Mouse (Mus musculus) kidney, adult 2 months (tissue): ENCODE data around the gene Otud5. TPM values are rescaled to one million over a fixed set of nuclear protein-coding genes. Genes with fewer than 3 reads are reported as not detected.
"Not testable (repeated sequence)": the region's sequence is repeated elsewhere in the genome, so short reads cannot be mapped to it uniquely, and the experiment has no call there.

Source experiments
- DNase-seq: peaks from one replicate; pipeline ENCODE4 v3.0.0; 2021
- H3K27ac ChIP-seq: fragments of 200-500 bp; 2 replicates; pipeline ENCODE4 v1.5.1; 2012; ENCODE audit warnings: low read depth, low read length, control low read depth, inconsistent platforms; ENCODE audit not compliant: insufficient read depth
- H3K27me3 ChIP-seq: fragments of 200-500 bp; replicated peaks from 2 replicates; pipeline ENCODE4 v1.6.1; 2012; ENCODE audit warnings: mild to moderate bottlenecking, moderate library complexity, low read length, inconsistent platforms; ENCODE audit not compliant: control insufficient read depth, insufficient read depth
- H3K36me3 ChIP-seq: fragments of 200-500 bp; 2 replicates; pipeline ENCODE4 v1.6.1; 2012; ENCODE audit warnings: mild to moderate bottlenecking, moderate library complexity, low read length, inconsistent platforms; ENCODE audit not compliant: control insufficient read depth, insufficient read depth
- H3K4me1 ChIP-seq: fragments of 200-500 bp; 2 replicates; pipeline ENCODE4 v1.6.1; 2011; ENCODE audit warnings: low read length; ENCODE audit not compliant: control insufficient read depth, insufficient read depth
- H3K4me3 ChIP-seq: fragments of 200-500 bp; 2 replicates; pipeline ENCODE4 v1.5.1; 2011; ENCODE audit warnings: mild to moderate bottlenecking, low read depth, low read length, control low read depth; ENCODE audit not compliant: insufficient read depth
- CTCF ChIP-seq: fragments of 200-500 bp; conservative IDR thresholded peaks from 2 replicates; pipeline ENCODE4 v1.5.1; 2011; ENCODE audit warnings: low read depth, mild to moderate bottlenecking, control low read depth, low read length, moderate library complexity, mixed read lengths; ENCODE audit not compliant: insufficient read depth, insufficient read length
- POLR2A ChIP-seq: fragments of 200-500 bp; IDR thresholded peaks from one replicate; pipeline ENCODE4 v1.6.1; 2011; ENCODE audit warnings: low read depth, low read length, control low read depth
- WGBS: fragments of 180-500 bp; shearing (Covaris S2); methylation state at CpG from one replicate; pipeline ENCODE4 v1.1.7; 2018; 5-methylcytosine and 5-hydroxymethylcytosine counted together
- polyA plus RNA-seq: library from polyadenylated mRNA; depleted of rRNA; stranded (reverse); fragments of >200 nt; gene quantifications from 2 replicates; pipeline ENCODE4 v1.2.3, GENCODE M21; 2012; rRNA removed

Gene Otud5
- 26.8 and 30.4 TPM in 2 replicates for polyA plus RNA-seq

DNA sequence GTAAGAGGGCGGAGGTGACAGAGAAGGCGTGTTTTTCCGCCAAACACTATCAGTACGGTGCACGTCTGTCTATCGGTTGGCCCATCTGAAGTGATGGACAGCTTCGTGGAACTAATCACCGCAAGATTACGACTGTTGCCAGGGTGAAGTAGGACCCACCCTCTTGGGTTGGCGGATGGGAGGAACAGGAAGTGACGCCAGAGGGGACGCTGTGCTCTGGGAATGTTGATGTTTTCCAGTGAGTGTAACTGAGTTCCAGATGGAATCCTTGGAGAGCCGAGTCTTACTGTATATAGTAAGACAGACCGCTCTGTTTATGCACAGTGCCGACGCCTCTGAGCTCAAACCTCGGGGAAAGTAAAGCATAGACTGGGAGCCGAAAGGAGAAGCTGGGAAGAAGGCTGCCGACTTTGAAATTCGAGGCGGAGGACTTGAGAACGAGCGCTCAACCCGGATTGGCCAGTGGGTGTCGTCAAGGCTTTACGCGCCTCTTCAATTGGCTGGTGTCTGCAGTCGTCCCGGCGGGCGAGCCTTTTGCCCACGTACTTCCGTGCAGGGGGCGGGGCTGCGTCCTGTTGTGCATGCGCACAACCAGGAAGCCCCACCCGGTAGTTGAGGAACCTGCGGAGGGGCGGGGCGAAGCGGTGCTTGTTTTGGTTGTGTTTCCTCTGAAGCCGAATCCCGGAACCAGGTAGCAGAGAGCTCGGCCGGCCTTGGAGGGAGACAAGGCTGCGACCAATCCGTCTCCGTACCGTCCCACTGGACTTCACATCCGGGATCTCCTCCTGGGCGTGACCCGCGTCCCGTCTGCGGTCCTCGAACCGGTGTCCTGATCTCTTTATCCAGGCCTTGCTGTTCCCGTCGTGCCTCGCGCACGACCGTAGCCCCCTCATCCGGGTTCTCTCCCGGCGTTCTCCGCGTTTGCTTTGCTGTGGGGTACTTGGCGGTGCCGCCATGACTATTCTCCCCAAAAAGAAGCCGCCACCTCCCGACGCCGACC lies at the start of gene Otud5:
Gene Otud5 (plus strand): TSS at position 202 of the 1,000 bp plus-strand sequence.
- H3K4me3 ChIP-seq: peak within 1 kb of the TSS; percentile 96
- H3K4me1 ChIP-seq: peaks cover 5% of the 10 kb centered on the region; the same call in 1 of the 2 replicates
- DNase-seq: peak; percentile 97
- H3K27me3 ChIP-seq: no peaks in the 10 kb centered on the region
- TF ChIP-seq POLR2A: peak; percentile 35
- no peak for TF ChIP-seq CTCF
- under 1% methylated on average over 68 of the region's 74 CpGs for WGBS
- H3K36me3 ChIP-seq: no peaks in the 10 kb centered on the region
- peak within 1 kb of the TSS; percentile 98 for H3K27ac ChIP-seq

DNA sequence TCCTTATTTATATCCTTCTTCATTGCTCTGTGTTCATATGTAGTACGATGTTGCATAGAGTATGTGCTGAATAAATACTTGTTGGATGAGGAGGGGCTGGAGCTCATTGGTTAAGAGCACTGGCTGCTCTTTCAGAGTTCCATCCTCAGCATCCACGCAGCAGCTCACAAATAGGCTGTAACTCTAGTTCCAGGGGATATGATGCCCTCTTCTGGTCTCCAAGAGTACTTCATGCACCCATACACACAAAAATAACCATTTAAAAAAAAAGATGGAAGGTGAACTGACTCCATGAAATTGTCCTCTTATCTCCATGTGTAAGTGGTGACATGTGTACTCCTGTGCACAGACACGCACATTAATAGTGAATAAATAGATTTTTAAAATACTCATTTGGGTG lies 47.8 kb upstream of the Otud5 start:
- peak; percentile 24 for DNase-seq
- H3K27ac ChIP-seq: no peak overlapping the region
- H3K4me3 ChIP-seq: no peak overlapping the region
- H3K27me3 ChIP-seq: no peaks in the 10 kb centered on the region
- TF ChIP-seq POLR2A (no peak), CTCF (peak; percentile 30; the same call in 1 of the 2 replicates)
- 46% methylated on average over 3 of the region's 3 CpGs for WGBS
- no peaks in the 10 kb centered on the region for H3K36me3 ChIP-seq
- H3K4me1 ChIP-seq: peaks cover 3% of the 10 kb centered on the region; the same call in 1 of the 2 replicates

DNA sequence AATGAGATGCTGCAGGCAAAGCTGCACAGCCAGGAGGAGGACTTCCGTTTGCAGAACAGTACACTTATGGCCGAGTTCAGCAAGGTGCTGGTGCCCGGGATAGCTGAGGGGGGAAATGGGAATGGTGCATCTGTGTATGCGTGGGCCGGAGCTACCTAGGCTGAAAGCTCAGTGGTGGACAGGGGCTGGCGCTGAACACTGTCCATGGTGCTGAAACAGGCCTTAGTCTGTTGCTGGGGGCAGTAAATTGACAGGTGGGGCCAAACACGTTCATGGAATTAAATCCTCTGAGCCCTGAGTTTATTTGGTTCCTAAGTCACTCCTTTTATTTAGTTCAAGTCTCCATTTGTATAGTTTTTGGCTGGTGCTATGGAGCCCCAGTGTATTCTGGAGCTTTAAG lies 46.1 kb upstream of the Otud5 start:
- Histone ChIP-seq H3K27ac (no peak overlapping the region), H3K4me3 (no peak overlapping the region), H3K36me3 (no peaks in the 10 kb centered on the region), H3K4me1 (peaks cover 3% of the 10 kb centered on the region; the same call in 1 of the 2 replicates), H3K27me3 (no peaks in the 10 kb centered on the region)
- no peak for TF ChIP-seq POLR2A
- no peak for TF ChIP-seq CTCF
- DNase-seq: peak; percentile 26
- 15% methylated on average over 7 of the region's 7 CpGs for WGBS

DNA sequence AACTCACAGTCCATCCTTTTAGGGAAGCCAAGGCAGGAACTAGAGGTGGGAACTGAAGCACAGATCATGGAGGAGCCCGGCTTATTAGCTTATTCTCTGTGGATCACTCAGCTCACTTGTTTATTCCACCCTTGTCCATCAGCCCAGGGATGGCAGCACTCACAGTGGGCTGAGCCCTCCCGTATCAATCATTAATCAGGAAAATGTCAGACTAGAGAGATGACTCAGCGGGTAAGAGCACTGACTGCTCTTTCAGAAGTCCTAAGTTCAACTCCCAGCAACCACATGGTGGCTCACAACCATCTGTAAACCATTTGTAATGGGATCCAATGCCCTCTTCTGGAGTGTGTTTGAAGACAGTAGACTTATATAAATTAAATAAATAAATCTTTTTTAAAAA lies 43.8 kb upstream of the Otud5 start:
- WGBS: 56% methylated on average over 3 of the region's 3 CpGs
- no peak overlapping the region for H3K4me3 ChIP-seq
- DNase-seq: peak; percentile 80
- H3K27ac ChIP-seq: no peak overlapping the region
- no peaks in the 10 kb centered on the region for H3K4me1 ChIP-seq
- TF ChIP-seq CTCF (no peak), POLR2A (no peak)
- H3K36me3 ChIP-seq: no peaks in the 10 kb centered on the region
- no peaks in the 10 kb centered on the region for H3K27me3 ChIP-seq

DNA sequence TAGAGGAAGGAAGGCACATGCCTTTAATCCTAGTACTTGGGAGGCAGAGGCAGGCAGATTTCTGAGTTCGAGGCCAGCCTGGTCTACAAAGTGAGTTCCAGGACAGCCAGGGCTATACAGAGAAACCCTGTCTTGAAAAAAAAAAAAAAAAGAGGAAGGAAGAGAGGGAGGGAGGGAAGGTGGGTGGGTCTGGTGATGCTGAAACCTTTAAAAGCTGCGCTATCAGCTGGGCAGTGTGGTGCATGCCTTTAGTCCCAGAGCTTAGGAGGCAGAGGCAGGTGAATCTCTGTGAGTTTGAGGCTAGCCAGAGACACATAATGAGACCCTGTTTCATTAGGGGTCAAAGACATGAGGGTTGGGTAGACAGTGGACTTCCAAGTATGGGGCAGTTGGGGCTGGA lies 39.0 kb upstream of the Otud5 start:
- not testable (repeated sequence) for H3K4me3 ChIP-seq, H3K4me1 ChIP-seq, H3K27ac ChIP-seq, H3K27me3 ChIP-seq, DNase-seq, H3K36me3 ChIP-seq
- WGBS: 89% methylated on average over 1 of the region's 2 CpGs

DNA sequence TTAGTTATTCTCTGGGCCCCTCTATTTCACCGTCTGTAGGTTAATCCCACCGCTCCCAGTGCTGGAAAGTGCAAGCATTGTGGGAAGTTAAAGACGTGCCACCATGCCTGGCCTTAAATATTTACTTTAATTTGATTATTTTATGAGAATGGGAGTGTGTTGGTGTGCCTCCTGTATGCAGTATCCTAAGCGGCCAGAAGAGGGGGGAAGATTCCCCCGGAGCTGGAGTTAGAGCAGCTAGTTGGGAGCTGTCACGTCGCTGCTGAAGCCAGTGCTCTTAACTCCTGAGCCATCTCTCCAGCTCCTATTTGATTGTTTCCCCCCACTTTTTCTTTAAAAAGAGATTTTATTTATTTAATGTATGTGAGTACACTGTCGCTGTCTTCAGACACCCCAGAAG lies 26.1 kb upstream of the Otud5 start:
- peak; percentile 11 for DNase-seq

DNA sequence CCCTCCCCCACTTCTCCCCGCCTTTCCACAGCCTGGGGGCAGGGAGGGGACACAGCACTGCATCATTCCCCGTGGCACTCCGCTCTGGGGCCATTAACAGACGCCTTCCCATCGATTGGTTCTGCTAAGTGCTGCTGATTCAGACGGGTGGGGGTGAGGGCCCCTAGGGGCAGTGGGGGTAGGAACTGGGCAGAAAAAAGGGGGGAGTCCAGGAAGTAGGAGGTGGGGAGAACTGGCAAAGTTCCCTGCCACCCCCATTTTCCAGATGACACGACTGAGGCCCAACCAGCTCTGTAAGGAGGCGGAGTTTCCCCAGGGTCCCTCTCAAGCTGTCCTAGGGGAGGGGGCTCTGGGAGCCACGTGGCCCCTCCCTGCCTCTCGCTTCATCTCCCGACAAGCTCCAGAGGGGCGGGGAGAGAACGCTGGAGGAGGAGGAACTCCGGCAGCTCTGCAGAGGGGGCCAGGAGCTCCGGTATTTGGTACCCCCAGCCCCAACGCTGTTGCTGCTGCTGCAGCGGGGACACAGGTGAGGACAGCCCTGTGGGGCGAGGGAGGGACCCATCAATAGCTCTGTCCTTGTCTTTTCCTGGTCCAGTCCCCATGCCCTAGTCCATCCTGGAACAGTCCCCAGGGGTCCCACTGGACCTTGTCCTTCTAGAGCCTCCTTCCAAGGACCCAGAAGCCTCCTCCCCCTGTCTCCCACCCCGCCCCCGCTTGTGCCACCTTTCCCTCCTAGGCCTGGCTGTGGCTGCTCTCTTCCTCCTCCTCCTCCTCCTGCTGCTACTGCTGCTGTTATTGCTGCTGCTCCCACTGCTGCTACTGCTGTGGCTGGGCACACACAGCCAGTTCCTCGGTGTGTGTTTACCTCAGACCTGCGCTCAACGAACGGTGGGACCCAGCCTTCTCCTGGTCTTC lies 19.0 kb upstream of the Otud5 start, which contains the start of gene Kcnd1:
Gene Kcnd1 (plus strand): TSS at position 425 of the 915 bp plus-strand sequence.
- H3K4me3 ChIP-seq: peak within 1 kb of the TSS; percentile 31; the same call in 1 of the 2 replicates
- H3K27me3 ChIP-seq: no peaks in the 10 kb centered on the region; the same call in 1 of the 2 replicates
- DNase-seq: no peak

More for the DNA sequence above, 26.1 kb upstream of the Otud5 start:
- H3K27me3 ChIP-seq, H3K27ac ChIP-seq, H3K36me3 ChIP-seq, H3K4me1 ChIP-seq, H3K4me3 ChIP-seq: not testable (repeated sequence)
- TF ChIP-seq CTCF: peak; percentile 31; the same call in 1 of the 2 replicates
- WGBS: 43% methylated on average over 8 of the region's 8 CpGs

More for the DNA sequence above, 19.0 kb upstream of the Otud5 start, which contains the start of gene Kcnd1:
- Histone ChIP-seq H3K36me3 (no peaks in the 10 kb centered on the region), H3K4me1 (no peaks in the 10 kb centered on the region), H3K27ac (no peak within 1 kb of the TSS)
- no peak for TF ChIP-seq POLR2A
- TF ChIP-seq CTCF: no peak
- WGBS: 5% methylated on average over 20 of the region's 24 CpGs
